Mouse (Mus musculus): ENCODE measurements around the gene Smarcb1. TPM values are rescaled to one million over a fixed set of nuclear protein-coding genes. Genes with fewer than 3 reads are reported as not detected.

Smarcb1 gene
- total RNA-seq, 2 experiments from 2014 or later = 91.2 to 95.2 TPM

DNA sequence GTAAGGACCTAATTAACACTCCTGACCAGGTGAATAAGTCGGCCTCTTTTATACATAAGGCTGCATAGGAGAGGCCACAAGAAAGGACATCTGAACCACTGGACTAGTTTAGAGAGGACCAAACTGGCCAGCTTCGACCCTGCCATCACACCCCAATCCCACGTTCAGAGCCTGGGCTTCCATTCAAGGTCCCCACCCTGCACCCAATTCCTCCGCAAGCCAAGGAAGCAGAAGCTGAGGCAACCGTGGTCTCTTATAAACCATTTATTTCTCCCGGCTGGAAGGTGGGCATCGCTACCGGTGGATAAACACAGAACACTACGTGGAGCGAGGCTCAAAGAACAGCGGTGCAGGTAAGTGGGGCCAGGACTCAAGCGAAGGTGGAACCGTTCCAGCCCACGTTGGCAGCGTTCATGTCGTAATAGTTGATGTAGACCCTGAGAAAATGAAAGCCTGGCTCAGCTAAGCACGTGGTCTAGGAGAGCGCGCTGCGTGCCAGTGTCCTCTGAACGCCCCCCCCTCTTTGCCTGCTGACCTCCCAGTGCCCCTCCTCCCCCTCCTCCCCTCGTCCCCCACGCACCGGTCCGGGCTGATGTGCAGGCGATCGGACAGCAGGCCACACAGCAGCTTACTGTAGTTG lies 62.2 kb downstream of the Smarcb1 start:
- DNase-seq (ENCODE audit: low spot score in 2 of 2) = no peak

- no peak for DNase-seq (ENCODE audit: low spot score in 2 of 2)
These were observed 63.8 kb downstream of the Smarcb1 start for GRCm38 (mm10) chr10:75857598-75857997.

DNA sequence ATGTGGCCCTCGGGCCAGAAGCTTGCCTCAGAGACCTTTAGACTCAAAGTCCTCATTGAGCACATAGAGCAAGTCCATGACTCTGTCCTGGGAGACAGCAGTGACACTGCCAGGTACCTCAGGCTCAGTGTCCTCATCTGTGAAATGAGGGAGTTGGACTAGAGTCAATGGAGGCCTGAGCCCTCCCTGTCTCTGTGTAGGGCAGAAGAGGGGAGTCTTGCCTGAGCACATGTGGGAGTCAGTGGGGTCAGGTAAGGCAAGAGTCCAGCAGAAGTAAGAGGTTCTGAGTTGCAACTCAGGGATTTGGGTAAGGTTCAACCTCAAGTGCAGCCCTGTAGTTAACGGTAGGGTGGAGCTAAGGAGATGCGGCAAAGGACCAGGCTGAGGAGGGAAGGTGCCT lies 64.4 kb downstream of the Smarcb1 start:
- no peak for DNase-seq (ENCODE audit: low spot score in 2 of 2)

DNA sequence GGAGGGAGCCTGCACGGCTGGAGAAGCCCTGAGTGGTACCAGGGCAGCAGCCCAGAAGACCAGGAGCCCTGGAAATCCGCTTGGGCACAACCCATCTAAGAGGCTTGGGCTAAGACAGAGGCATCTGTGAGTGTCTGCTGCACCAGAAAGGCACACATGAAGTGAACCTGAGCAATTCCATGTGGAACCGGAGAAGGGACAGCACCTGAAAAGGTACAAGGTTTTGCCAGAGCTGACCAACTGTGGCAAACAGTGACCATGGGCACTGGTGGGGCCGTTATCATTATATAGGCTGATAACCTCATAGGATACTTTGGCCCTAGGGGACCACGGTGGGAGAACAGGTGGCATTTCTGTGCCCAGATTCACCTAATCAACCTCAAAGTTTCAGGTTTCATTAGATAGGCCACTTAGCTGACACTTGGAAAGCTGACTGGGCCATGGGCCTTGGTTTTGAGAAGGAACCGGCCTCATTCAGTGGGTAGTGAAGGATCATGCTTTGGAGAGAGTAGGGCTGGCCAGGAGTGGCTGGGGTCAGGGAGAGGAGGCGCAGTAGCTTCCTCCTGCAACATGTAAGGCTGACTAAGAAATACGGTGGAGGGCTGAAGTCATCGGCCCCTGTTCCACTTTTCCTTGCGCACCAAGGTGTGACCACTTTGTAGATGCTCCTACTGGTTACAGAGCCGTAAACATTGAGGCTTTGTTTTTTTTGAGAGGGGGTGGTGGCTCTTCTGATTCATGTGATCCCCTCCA lies 65.1 kb downstream of the Smarcb1 start:
- no peak for DNase-seq (ENCODE audit: low spot score in 2 of 2)

GRCm38 (mm10) chr10:75855416-75855981 lies 65.9 kb downstream of the Smarcb1 start:
- no peak for DNase-seq (ENCODE audit: low spot score in 2 of 2)

DNA sequence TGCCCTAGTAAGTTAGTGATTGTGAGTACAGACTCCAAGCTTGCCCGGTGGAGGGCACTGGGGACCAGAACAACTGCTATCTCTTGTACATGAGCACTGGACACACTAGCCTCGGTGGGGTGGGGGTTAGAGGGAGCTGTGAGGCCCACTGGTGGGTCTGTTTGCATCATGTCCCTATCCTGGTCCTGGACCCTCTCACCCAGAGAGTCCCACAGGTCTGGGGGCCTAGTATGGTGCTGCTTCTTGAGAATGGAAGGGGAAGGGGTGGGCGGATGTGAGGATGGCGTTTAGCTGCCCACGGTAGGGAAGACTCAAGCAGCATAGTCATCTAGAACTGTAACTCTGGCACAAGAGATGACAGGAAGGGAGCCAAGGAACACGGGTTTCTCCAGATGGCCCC lies 66.6 kb downstream of the Smarcb1 start:
- no peak for DNase-seq (ENCODE audit: low spot score in 2 of 2)

- no peak for DNase-seq (ENCODE audit: low spot score in 2 of 2)
These were observed 67.3 kb downstream of the Smarcb1 start for GRCm38 (mm10) chr10:75854096-75854495.

DNA sequence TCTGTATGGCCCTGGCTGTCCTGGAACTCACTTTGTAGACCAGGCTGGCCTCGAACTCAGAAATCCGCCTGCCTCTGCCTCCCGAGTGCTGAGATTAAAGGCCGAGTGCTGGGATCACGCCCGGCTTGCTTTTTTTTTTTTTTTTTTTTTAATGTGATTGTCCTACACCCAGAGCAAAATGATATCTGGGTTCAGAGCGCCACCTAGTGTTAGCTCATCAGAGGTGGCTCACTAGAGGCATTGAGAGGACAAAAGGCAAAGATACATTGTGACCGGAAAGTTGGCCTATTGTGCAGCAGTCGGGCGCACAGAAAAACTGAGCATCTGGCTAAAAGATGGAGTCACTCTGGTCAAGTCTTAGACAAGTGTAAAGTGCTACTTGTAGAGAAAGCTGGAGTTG lies 68.0 kb downstream of the Smarcb1 start:
- DNase-seq (ENCODE audit: low spot score in 2 of 2) = peak; percentile 59 to 75

GRCm38 (mm10) chr10:75852539-75853125 lies 68.8 kb downstream of the Smarcb1 start:
- no peak for DNase-seq (ENCODE audit: low spot score in 2 of 2)

DNA sequence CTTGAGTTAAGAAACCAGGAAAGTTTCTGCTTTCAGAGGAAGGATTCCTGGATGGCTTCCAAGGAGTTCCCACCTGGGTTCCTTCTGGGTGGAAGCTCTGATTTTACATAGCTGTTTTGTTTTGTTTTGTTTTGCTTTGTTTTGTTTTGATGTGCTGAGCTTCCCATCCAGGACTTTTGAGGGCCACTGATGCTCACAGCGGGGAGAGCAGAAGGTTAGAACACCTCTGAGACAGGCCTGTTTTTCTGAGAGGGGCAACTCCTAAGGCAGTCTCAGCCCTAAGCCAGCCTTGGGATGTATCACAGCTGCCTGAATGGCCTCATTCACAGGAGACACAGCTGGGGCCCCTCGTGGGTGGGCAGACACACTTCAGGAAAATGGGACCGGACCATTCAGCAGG lies 69.7 kb downstream of the Smarcb1 start:
- DNase-seq (ENCODE audit: low spot score in 2 of 2) = no peak

- DNase-seq (ENCODE audit: low spot score in 2 of 2) = no peak
These were observed 70.3 kb downstream of the Smarcb1 start for GRCm38 (mm10) chr10:75851076-75851475.

DNA sequence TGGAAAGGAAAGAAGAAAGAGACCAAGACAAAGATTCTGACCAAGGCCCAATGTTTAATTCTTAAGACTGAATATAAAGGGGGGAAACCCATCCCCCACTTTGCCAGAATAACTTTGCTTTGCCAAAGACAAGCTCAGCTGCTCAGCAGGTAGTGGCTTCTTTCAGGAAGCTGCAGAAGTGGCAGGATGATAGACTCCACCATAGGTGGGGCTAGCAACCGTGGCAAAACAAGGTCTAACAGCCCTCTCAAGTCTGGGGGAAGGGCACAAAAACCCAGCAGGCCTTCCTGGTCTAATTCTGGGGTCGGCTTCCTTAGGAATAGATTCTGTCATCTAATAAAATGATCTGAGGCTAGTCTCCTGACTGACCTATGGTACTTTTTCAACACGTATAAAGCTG lies 73.0 kb downstream of the Smarcb1 start:
- no peak for DNase-seq (ENCODE audit: low spot score in 2 of 2)

Other genes starting within 250 kb of the Smarcb1 start
- gene Cabin1, start 157.3 kb downstream of the Smarcb1 start, total RNA-seq (2021) = 10 to 100 TPM; 49.4 to 58.5 TPM
- gene Ddt, start 148.2 kb downstream of the Smarcb1 start, total RNA-seq (2021) = 10 to 100 TPM; 57.0 to 67.9 TPM
- gene Gm20441, start 140.7 kb downstream of the Smarcb1 start, total RNA-seq (2021) = under 1 TPM in 1 of 2 experiments, not detected in 1; 0.82 TPM
- gene Gstt3, start 140.2 kb downstream of the Smarcb1 start, total RNA-seq (2021) = 10 to 100 TPM; 12.7 to 21.7 TPM
- 10 to 100 TPM; 21.1 to 30.2 TPM for gene Gstt1, start 123.0 kb downstream of the Smarcb1 start, total RNA-seq (2021)
- not detected for gene Gstt4, start 99.1 kb downstream of the Smarcb1 start, total RNA-seq (2021)
- 10 to 100 TPM; 33.0 to 41.5 TPM for gene Gstt2, start 84.2 kb downstream of the Smarcb1 start, total RNA-seq (2021)
- gene Mif, start 61.4 kb downstream of the Smarcb1 start, total RNA-seq (2021) = 100 to 1,000 TPM; 294 to 301 TPM
- 1 to 10 TPM; 3.0 to 6.0 TPM for gene Derl3, start 28.2 kb downstream of the Smarcb1 start, total RNA-seq (2021)
- gene Chchd10, start 11.5 kb upstream of the Smarcb1 start, total RNA-seq (2021) = 100 to 1,000 TPM; 310 to 396 TPM
- gene Mmp11, start 14.9 kb upstream of the Smarcb1 start, total RNA-seq (2021) = 10 to 100 TPM; 14.7 to 19.0 TPM
- 1 to 10 TPM in 1 of 2 experiments, under 1 TPM in 1; 0.90 to 1.8 TPM for gene Gm867, start 19.1 kb upstream of the Smarcb1 start, total RNA-seq (2021)
- under 1 TPM; 0.53 to 0.71 TPM for gene Vpreb3, start 21.4 kb upstream of the Smarcb1 start, total RNA-seq (2021)
- under 1 TPM; 0.14 TPM for gene Gm5134, start 32.9 kb upstream of the Smarcb1 start, total RNA-seq (2021)
- 10 to 100 TPM; 14.5 to 16.6 TPM for gene Zfp280b, start 111.0 kb upstream of the Smarcb1 start, total RNA-seq (2021)
- not detected for gene Slc5a4b, start 189.3 kb upstream of the Smarcb1 start, total RNA-seq (2021)
- gene Slc5a4a, start 225.8 kb upstream of the Smarcb1 start, total RNA-seq (2021) = not detected

Measured in adrenal gland, postnatal 4 days (tissue).